Mouse (Mus musculus) gastrocnemius, postnatal 4 days (tissue): ENCODE measurements around the gene Gm21866. TPM values are rescaled to one million over a fixed set of nuclear protein-coding genes. Genes with fewer than 3 reads are reported as not detected.
"Not testable (repeated sequence)": the region's sequence is repeated elsewhere in the genome, so short reads cannot be mapped to it uniquely, and the experiment has no call there.

Experiments
- DNase-seq, 2 experiments: peaks; one replicate each; pipeline ENCODE4 v3.0.0; 2021 to 2022; ENCODE audit warnings: low spot score in 2 of 2, mixed read lengths in 2 of 2
- long read RNA-seq, 2 experiments: library from polyadenylated mRNA; stranded (forward); transcript quantifications; one replicate each; pipeline ENCODE4 v2.0.0; 2021
- total RNA-seq, 2 experiments: library from RNA; stranded (reverse); gene quantifications; 2 replicates each; pipeline ENCODE4 v1.2.3; 2021

Gene Gm21866
- total RNA-seq: not detected
- long read RNA-seq, experiment 1: 0 reads
- long read RNA-seq, experiment 2: 0 reads

DNA sequence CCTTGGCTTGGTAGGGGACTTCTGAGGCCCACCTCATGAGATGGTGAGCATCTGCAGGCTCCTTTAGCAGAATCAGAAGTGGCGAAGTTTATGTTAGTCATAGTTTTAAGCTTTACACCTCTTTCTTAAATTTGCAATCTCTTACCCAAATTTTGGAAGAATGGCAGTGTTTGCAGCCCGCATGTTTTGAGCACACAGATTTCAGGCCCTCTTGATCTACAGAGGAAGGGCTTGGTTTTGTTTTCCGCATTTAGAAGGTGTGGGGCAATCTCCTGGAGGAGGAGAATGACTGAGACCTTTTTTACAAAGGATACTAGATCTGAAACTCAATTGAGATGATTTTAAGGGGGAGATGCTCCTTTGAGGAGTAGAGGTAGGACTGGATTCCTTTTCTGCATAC is at the start of gene Gm21866:
Gm21866 (minus strand) TSS at position 101 of the 400 bp plus-strand sequence.
- not testable (repeated sequence) for DNase-seq

DNA sequence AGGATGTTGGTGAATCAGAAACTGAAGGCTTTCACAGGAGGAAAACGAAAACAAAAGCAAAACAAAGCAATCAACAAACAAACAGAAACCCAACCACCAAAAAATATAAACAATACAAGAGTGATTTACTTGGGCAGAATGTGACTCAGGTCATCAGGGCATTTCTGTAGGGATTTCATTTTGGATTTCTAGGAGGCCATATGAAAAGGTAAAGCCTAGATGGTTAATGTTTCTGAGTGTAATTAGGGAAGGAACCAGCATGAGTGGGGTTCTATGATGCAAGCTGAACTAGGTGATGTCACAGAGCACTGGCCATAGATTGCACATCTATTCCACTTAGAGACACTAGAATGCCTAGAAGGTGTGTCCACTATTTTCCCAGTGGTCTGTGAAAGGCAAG is 28.3 kb upstream of the Gm21866 start, which contains the start of gene Gm20773:
Gm20773 (plus strand) TSS at position 301 of the 400 bp plus-strand sequence.
- not testable (repeated sequence) for DNase-seq

Other genes starting within 250 kb of the Gm21866 start
- not detected for gene Gm21828, start 241.7 kb downstream of the Gm21866 start, total RNA-seq
- gene Gm21440, start 213.2 kb downstream of the Gm21866 start, total RNA-seq: not detected
- not detected for gene Gm21454, start 213.1 kb downstream of the Gm21866 start, total RNA-seq
- not detected for gene Gm21725, start 116.5 kb downstream of the Gm21866 start, total RNA-seq
- not detected for gene Gm20773, start 28.4 kb upstream of the Gm21866 start, total RNA-seq